Mouse (Mus musculus): Measurements from ENCODE around the gene Dglucy. TPM values are rescaled to one million over a fixed set of nuclear protein-coding genes. Genes with fewer than 3 reads are reported as not detected.
"Not testable (repeated sequence)": the region's sequence is repeated elsewhere in the genome, so short reads cannot be mapped to it uniquely, and the experiment has no call there.

The Dglucy gene
- total and polyA plus RNA-seq, 2 experiments from 2014 or later: 7.9 to 12.4 TPM

DNA sequence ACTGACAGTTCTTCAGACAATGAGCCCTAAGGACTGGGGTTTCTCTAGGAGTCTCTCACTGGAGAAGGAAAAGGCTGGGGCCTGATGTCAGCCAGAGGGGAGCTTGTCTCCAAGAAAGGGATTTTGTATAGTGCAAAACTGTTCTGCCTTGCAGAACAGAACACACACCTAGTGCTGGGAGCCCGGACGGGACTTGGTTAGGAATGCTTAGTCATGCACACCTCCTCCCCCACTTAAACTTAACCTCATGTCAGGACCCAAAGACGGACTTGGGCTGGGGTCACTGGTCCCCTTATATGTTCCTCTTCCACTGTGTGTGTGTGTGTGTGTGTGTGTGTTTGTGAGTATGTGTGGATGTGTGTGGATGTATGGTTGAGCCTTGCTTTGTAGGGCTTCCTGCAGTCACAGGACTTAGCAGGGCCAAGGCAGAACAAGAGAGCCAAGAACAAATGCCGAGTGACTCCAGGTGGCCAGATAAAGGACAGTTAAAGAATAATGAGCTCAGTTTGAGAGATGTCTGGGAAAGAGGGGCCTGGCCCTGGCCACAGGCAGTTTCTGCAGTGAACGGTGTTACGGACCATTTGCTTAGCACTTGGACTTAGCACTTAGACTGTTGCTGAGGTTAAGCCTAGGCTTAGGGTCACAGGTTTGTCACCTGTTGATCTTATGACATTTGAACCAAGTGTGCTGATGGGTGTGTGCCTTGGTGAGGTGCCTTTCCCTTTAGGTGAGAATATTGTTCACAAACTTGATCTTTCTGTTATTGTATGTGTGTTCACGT, 15.8 kb downstream of the Dglucy start:
- no peak overlapping the region for H3K9ac ChIP-seq (replicated peaks; ENCODE audit: low read depth, low read length)
- DNase-seq (ENCODE audit: low spot score): no peak
- H3K9me3 ChIP-seq (replicated peaks; ENCODE audit: control insufficient read depth, low read length): no peaks in the 10 kb centered on the region
- 60% methylated on average over 7 of the region's 7 CpGs for WGBS
- H3K27me3 ChIP-seq (ENCODE audit: control insufficient read depth, insufficient read depth, low read length): no peaks in the 10 kb centered on the region
- H3K36me3 ChIP-seq (replicated peaks; ENCODE audit: control insufficient read depth, insufficient read depth, low read length): no peaks in the 10 kb centered on the region
- no peak overlapping the region for H3K27ac ChIP-seq (ENCODE audit: low read depth)
- ATAC-seq (ENCODE audit: insufficient read depth, low read depth): no peak
- H3K4me2 ChIP-seq (ENCODE audit: low read depth, low read length): no peak overlapping the region
- H3K4me3 ChIP-seq (ENCODE audit: low read depth, low read length): no peak overlapping the region
- TF ChIP-seq EP300 (IDR thresholded peaks at IDR 0.05; ENCODE audit: low read depth) (no peak), CTCF (IDR thresholded peaks at IDR 0.05; ENCODE audit: low read depth) (no peak)
- H3K4me1 ChIP-seq (ENCODE audit: control insufficient read depth, insufficient read depth): 0 out of 2 replicates have a peak, but pooled peaks cover 7% of the 10 kb centered on the region

DNA sequence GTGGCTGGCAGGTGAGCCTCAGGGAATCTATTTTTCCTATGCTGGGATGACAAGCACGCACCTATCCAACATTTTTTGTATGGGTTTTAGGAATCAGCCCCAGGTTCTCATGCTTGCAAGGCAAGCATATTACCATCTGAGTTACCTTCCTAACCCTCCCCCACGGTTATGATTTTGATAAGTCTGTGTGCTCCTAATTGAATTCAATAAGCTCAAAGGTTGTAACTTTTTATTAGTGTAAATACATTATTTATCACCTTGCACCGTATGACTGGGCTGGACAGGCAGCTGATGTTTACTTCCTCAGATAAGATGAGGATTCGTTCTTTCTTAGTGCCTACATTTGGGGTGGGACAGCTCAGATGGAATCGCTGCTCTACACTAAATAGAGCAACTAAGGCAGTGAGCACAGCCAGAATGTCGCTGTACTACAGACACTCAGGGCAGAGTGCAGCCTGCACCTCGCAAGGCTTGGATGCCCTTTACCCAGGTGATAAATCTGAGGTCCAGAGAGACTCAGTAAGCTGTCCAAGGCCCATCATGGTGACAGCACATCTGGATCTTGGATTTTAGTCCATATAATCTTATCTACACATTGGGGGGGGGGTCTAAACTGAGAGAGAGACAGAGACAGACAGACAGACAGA, 16.7 kb downstream of the Dglucy start:
- ATAC-seq (ENCODE audit: insufficient read depth, low read depth): no peak
- TF ChIP-seq CTCF (IDR thresholded peaks at IDR 0.05; ENCODE audit: low read depth) (no peak), EP300 (IDR thresholded peaks at IDR 0.05; ENCODE audit: low read depth) (no peak)
- 79% methylated on average over 7 of the region's 7 CpGs for WGBS

DNA sequence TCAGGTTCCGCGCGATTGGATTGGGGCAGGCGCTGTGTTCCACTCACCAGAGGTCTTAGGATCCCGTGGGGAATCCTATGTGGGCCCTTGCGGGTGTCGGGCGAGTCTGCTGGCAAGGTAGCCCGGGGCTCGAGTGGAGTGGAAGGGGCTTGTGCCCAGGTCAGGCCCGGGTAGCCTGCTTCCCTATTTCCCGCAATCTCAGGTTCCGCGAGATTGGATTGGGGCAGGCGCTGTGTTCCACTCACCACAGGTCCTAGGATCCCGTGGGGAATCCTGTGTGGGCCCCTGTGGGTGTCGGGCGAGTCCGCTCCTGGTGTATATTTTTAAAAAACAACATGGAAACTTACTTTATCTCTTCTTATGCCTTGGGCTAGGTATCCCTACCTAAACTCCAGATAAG, 24.5 kb downstream of the Dglucy start:
- H3K4me3 ChIP-seq (ENCODE audit: low read depth, low read length); H3K4me2 ChIP-seq (ENCODE audit: low read depth, low read length); H3K9me3 ChIP-seq (replicated peaks; ENCODE audit: control insufficient read depth, low read length); DNase-seq (ENCODE audit: low spot score); H3K9ac ChIP-seq (replicated peaks; ENCODE audit: low read depth, low read length); H3K36me3 ChIP-seq (replicated peaks; ENCODE audit: control insufficient read depth, insufficient read depth, low read length); H3K27ac ChIP-seq (ENCODE audit: low read depth); H3K4me1 ChIP-seq (ENCODE audit: control insufficient read depth, insufficient read depth); H3K27me3 ChIP-seq (ENCODE audit: control insufficient read depth, insufficient read depth, low read length); ATAC-seq (ENCODE audit: insufficient read depth, low read depth): not testable (repeated sequence)
- 93% methylated on average over 19 of the region's 19 CpGs for WGBS

More for the DNA sequence above, 16.7 kb downstream of the Dglucy start:
- no peaks in the 10 kb centered on the region for H3K27me3 ChIP-seq (ENCODE audit: control insufficient read depth, insufficient read depth, low read length)
- H3K4me1 ChIP-seq (ENCODE audit: control insufficient read depth, insufficient read depth): no peaks in the 10 kb centered on the region
- H3K9ac ChIP-seq (replicated peaks; ENCODE audit: low read depth, low read length): no peak overlapping the region
- H3K4me3 ChIP-seq (ENCODE audit: low read depth, low read length): no peak overlapping the region
- no peak overlapping the region for H3K4me2 ChIP-seq (ENCODE audit: low read depth, low read length)
- no peak for DNase-seq (ENCODE audit: low spot score)
- no peaks in the 10 kb centered on the region for H3K9me3 ChIP-seq (replicated peaks; ENCODE audit: control insufficient read depth, low read length)
- no peaks in the 10 kb centered on the region for H3K36me3 ChIP-seq (replicated peaks; ENCODE audit: control insufficient read depth, insufficient read depth, low read length)
- H3K27ac ChIP-seq (ENCODE audit: low read depth): no peak overlapping the region

DNA sequence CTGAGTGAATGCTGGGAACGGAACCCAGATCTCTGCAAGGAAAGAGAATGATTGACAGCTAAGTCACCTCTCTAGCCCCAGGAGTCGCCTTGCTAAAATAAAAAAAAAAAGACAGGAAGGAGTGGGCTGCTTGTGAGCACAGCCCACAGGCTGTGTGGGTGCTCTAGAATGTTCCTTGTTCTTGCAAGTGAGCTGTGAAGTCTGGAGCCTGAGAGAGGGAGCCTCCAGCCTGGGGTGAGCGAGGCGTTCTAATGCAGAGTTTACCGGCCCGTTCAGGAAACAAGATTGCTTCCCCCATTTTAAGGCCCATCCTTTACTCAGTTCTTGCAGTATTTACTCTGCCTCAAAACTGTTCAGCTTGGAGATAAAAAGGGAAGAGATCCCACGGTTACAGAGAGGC, 28.4 kb downstream of the Dglucy start:
- DNase-seq (ENCODE audit: low spot score): no peak
- Histone ChIP-seq H3K36me3 (replicated peaks; ENCODE audit: control insufficient read depth, insufficient read depth, low read length) (no peaks in the 10 kb centered on the region), H3K9me3 (replicated peaks; ENCODE audit: control insufficient read depth, low read length) (no peaks in the 10 kb centered on the region), H3K27ac (ENCODE audit: low read depth) (no peak overlapping the region), H3K4me3 (ENCODE audit: low read depth, low read length) (no peak overlapping the region), H3K4me1 (ENCODE audit: control insufficient read depth, insufficient read depth) (no peaks in the 10 kb centered on the region), H3K27me3 (ENCODE audit: control insufficient read depth, insufficient read depth, low read length) (no peaks in the 10 kb centered on the region), H3K4me2 (ENCODE audit: low read depth, low read length) (no peak overlapping the region), H3K9ac (replicated peaks; ENCODE audit: low read depth, low read length) (no peak overlapping the region)
- 69% methylated on average over 7 of the region's 7 CpGs for WGBS
- TF ChIP-seq EP300 (IDR thresholded peaks at IDR 0.05; ENCODE audit: low read depth) (no peak), CTCF (IDR thresholded peaks at IDR 0.05; ENCODE audit: low read depth) (no peak)
- no peak for ATAC-seq (ENCODE audit: insufficient read depth, low read depth)

DNA sequence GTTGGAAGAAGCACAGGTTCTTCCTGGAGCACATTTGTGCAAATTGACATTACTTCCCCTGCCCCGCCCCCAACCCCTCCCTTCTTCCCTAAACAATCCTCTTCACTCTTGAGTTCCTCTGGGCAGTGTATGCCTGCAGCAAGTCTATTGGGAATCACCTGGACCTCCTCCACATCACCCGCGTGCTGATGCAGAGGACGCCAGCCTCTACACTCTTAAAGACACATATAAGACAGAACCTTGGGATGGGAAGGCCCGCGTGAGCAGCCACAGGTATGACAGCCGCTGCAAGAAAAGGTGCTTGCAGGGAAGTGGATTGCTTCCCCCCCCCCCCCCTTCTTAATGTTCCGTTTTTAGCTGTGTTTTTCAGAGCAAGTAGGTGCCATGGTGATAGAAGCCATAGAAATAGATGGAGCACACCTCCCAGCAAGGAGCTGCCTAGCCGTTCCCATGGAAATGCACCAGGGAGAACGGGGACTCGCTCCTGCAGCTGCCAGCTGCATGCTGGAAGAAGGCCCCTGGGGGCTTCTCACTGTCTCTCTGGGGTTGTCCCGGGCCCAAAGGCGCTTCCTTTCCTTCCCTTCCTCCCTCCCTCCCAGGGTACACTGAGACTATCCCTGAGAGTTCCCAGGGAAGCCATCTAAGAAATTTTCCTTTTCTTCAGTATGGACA, 29.9 kb downstream of the Dglucy start:
- H3K36me3 ChIP-seq (replicated peaks; ENCODE audit: control insufficient read depth, insufficient read depth, low read length): no peaks in the 10 kb centered on the region
- H3K27ac ChIP-seq (ENCODE audit: low read depth): no peak overlapping the region
- WGBS: 52% methylated on average over 13 of the region's 13 CpGs
- no peak for ATAC-seq (ENCODE audit: insufficient read depth, low read depth)
- no peaks in the 10 kb centered on the region for H3K4me1 ChIP-seq (ENCODE audit: control insufficient read depth, insufficient read depth)
- no peak for DNase-seq (ENCODE audit: low spot score)
- H3K9ac ChIP-seq (replicated peaks; ENCODE audit: low read depth, low read length): no peak overlapping the region
- H3K9me3 ChIP-seq (replicated peaks; ENCODE audit: control insufficient read depth, low read length): no peaks in the 10 kb centered on the region
- TF ChIP-seq CTCF (IDR thresholded peaks at IDR 0.05; ENCODE audit: low read depth): no peak
- no peaks in the 10 kb centered on the region for H3K27me3 ChIP-seq (ENCODE audit: control insufficient read depth, insufficient read depth, low read length)
- no peak overlapping the region for H3K4me2 ChIP-seq (ENCODE audit: low read depth, low read length)
- H3K4me3 ChIP-seq (ENCODE audit: low read depth, low read length): no peak overlapping the region
